Mouse (Mus musculus) embryonic fibroblast, embryonic 13.5 days (primary cell): Measurements from ENCODE around the gene Mrpl9. TPM values are rescaled to one million over a fixed set of nuclear protein-coding genes. Genes with fewer than 3 reads are reported as not detected.

Experiments
- H3K27ac ChIP-seq: 2 replicates; pipeline ENCODE4 v1.5.1; 2012; ENCODE audit warnings: low read length, control low read depth, inconsistent platforms; ENCODE audit not compliant: insufficient read depth
- H3K4me1 ChIP-seq: 2 replicates; pipeline ENCODE4 v1.6.1; 2011; ENCODE audit warnings: low read length; ENCODE audit not compliant: control insufficient read depth, insufficient read depth
- H3K4me3 ChIP-seq: 2 replicates; pipeline ENCODE4 v1.5.1; 2011; ENCODE audit warnings: mild to moderate bottlenecking, control low read depth, low read length; ENCODE audit not compliant: insufficient read depth
- CTCF ChIP-seq: IDR thresholded peaks from 2 replicates; pipeline ENCODE4 v1.5.1; 2011; ENCODE audit warnings: mild to moderate bottlenecking, control low read depth, low read length, moderate library complexity, borderline replicate concordance; ENCODE audit not compliant: insufficient read depth
- POLR2A ChIP-seq: IDR thresholded peaks from 2 replicates; pipeline ENCODE4 v1.6.1; 2011; ENCODE audit warnings: low read depth, mild to moderate bottlenecking, control low read depth, low read length, moderate library complexity
- polyA plus RNA-seq: library from polyadenylated mRNA; stranded (reverse); fragments of >200 nt; gene quantifications from 2 replicates; pipeline ENCODE4 v1.2.4, GENCODE M21; 2011; ENCODE audit warnings: low read depth; ENCODE audit not compliant: missing spikeins, insufficient read length

Gene Mrpl9
- polyA plus RNA-seq, 1 experiment = 31.1 TPM

DNA sequence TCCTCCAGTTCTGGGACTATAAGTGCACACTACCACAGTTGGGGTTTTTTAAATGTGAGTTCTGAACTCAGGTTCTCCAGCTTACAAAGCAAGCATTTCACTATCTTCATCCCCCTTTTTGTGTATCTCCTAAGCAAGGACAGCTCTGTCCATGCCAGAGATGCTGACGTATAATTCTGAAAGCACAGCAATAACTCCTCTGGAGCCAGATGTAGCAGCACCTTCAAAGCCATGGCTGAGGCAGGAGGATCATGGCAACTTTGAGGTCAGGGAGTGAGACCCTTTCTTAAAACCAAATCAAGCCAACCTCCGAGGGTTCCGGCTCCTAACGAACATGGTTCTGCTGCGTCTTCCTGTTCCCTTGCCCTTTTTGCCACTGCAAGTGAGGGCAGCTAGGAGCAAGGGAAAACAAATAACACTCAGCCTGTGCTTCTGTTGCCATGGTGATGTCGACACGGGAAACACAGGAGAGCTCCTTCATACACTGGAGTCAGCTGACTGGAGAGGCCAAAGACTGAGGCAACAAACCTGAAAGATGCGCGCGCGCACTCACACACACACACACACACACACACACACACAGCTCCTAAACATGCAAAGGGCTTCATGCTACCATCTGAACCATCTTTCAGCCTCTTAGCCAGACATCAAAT is 20.9 kb downstream of the Mrpl9 start:
- Histone ChIP-seq H3K4me3 (no peak overlapping the region), H3K4me1 (no peaks in the 10 kb centered on the region), H3K27ac (no peak overlapping the region)
- TF ChIP-seq CTCF (no peak), POLR2A (no peak)

DNA sequence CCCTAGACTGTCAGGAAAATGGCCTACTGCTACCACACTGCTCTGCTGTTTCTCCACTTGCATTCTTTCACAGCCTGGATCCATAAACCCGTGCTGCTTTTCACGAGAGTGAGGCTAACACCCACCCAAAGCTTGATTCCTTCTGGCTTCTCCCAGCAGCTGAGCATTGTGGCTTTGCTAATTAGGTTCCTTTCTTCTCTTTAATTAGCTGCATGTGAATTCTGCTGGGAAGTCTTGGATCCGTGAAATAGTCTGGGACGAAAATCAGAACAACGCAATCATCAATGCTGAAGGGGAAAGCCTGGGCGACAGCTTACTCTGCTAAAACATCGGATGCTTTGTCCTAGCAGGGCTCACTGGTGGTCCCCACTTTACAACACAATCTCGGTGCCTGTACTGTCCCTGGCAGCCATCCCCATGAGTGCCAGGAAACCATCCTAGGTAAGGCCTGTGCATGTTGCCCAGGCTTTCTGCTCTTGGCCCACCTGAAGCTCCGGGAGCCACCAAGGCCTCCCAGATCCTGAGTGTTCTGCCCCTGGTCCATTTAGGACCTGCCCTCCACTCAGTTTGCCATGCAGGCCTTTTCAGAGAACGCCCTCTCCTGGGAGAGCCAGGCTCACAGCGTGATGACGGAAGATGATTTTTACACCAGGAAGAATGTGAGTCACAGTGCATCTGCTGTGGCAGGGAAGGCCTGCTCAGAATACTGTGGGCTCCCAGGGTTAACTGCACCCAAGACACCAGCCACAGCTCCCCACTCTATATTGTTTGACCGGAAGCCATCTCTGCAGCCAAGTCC is 22.7 kb downstream of the Mrpl9 start:
- H3K27ac ChIP-seq = no peak overlapping the region

DNA sequence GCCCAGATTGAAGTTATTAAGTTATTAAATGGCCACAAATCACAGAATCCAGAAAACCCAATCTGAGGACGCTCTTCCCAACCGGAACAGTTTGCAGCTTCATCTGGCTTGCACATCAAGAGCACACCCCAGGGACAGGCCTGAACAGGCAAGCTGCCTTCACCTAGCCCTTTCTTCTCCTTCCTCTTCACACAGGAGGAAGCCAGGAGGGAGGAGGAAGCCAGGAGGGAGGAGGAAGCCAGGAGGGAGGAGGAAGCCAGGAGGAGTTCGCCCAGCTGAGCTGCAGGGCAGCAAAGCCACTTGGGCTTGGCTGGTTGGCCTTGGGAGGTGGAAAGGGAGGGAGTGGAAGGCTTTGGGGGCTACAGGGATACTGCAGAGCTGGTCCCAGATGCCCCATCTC is 25.8 kb downstream of the Mrpl9 start:
- no peak overlapping the region for H3K27ac ChIP-seq
- TF ChIP-seq CTCF (no peak), POLR2A (no peak)
- H3K4me1 ChIP-seq = peaks cover 9% of the 10 kb centered on the region; the same call in 1 of the 2 replicates
- H3K4me3 ChIP-seq = no peak overlapping the region

More for the DNA sequence above, 22.7 kb downstream of the Mrpl9 start:
- TF ChIP-seq CTCF = no peak
- TF ChIP-seq POLR2A = no peak
- Histone ChIP-seq H3K4me1 (no peaks in the 10 kb centered on the region), H3K4me3 (no peak overlapping the region)

DNA sequence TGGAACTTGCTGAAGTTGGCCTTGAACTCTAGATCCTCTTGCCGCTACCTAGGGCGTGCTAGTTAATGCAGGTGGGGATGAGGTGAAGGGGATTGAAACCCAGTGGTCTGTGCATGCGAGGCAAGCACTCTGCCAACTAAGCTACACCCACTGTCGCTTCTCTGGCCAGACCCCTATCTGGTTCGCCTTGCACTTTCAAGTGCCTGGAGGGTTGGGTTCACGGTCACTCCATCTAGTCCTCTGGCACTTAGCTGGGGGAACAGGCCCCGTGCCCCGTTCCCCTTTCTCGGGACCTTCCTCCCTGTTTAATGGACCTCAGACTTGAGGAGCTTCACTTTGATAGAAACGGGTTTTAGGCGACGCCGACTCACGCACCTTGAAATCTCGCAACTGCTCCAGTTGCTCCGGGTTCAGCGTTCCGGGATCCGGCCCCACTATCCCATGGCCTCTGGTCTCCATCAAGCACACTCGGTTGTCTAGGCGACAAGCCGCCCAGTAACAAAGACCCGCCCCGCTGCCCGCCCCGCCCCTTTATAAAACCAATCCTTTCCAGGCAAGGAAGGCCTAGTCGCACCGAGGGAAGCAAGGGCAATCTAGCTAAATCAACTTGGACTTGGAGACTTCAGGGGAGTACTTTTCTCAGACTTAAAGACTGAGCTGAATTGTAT is 29.5 kb downstream of the Mrpl9 start:
- Histone ChIP-seq H3K4me1 (peaks cover 9% of the 10 kb centered on the region; the same call in 1 of the 2 replicates), H3K4me3 (no peak overlapping the region), H3K27ac (peak overlapping the region; percentile 16; the same call in 1 of the 2 replicates)
- TF ChIP-seq CTCF = no peak
- TF ChIP-seq POLR2A = peak; percentile 37; the same call in 1 of the 2 replicates

DNA sequence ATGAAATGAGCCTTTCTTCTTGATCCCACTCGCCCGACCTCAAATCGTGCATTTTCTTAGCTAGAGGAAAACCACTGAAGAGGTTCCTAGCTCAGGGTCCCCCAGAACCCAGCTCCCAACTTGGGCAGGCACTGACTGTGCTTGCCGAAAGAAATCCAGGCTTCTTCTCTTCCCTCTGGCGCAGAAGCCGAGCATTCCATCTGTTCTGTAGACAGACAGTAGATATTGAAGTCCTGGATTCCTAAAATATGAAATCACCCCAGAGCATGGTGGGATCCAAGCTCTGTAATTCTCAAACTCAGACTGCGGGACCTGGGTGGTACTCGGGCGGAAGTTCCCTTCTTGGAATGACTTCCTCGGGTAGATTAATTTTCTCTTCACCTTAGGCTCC is 30.0 kb downstream of the Mrpl9 start:
- Histone ChIP-seq H3K27ac (peak overlapping the region; percentile 16; the same call in 1 of the 2 replicates), H3K4me1 (peaks cover 9% of the 10 kb centered on the region; the same call in 1 of the 2 replicates), H3K4me3 (no peak overlapping the region)
- TF ChIP-seq CTCF = no peak
- TF ChIP-seq POLR2A = no peak

DNA sequence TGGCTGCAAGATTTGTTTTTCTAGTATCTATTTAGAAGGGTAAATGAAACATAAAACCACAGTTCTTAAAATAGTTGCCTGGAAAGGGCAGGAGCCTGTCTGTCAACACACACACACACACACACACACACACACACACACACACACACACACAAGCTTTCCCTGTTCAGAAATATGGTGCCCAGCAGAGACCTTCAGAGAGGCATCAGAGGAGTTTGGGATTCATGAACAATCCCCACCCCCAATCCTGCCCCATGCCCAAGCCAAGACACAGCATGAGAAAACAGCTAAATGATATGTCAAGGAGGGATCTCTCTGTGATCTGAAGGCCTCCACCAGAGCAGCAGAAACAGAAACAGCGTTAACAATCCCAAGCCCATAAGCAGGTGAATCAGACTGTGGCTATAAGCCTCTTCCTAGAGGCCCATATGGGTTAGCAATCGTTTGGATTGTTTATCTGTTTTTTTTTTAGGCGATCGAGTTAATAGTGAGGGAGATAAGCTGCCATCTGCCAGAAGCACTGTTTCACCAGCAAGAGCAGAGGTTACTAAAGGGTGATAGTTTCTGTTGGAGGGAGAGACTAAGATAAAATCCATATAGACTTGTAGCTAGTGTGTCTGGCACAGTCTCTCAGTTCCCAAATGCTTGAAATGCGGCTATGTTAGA is 30.6 kb downstream of the Mrpl9 start:
- Histone ChIP-seq H3K4me3 (no peak overlapping the region), H3K27ac (no peak overlapping the region), H3K4me1 (peaks cover 9% of the 10 kb centered on the region; the same call in 1 of the 2 replicates)
- TF ChIP-seq POLR2A = no peak
- TF ChIP-seq CTCF = no peak

DNA sequence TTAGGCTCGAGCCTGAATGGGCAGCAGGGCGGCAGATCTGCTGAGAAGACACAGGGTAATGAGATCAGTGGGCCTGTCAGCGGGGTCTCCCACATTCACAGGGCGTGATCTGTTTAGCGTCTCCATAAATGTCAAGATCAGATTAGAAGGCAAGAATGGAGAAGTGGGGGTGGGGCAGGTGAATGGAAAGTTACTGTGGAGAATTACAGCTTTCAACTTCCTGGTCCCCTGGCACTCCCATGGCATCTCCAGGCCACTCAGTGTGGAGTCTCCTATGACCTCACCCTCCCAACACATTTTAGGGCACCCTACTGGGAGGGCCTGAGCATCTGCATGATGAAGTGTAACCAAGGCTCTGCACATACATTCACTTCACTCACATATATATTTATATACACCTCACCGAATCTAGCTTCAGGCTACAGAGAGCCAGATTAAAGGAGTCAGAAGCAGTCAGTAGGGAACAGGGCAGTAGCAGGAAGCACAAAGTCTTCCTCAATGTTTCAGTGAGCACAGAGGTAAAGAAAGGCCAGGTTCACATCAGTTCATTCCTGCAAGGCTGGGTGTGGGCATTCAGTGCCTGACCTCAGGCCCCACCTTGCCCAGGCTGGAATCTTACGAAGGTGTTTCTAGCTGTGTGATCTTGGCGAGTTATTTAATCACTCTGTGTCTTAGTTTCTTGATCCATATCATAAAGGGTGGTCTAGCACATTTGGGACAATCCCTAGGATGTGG is 33.4 kb downstream of the Mrpl9 start:
- Histone ChIP-seq H3K27ac (no peak overlapping the region), H3K4me3 (no peak overlapping the region), H3K4me1 (peaks cover 9% of the 10 kb centered on the region; the same call in 1 of the 2 replicates)
- no peak for TF ChIP-seq CTCF
- TF ChIP-seq POLR2A = no peak

DNA sequence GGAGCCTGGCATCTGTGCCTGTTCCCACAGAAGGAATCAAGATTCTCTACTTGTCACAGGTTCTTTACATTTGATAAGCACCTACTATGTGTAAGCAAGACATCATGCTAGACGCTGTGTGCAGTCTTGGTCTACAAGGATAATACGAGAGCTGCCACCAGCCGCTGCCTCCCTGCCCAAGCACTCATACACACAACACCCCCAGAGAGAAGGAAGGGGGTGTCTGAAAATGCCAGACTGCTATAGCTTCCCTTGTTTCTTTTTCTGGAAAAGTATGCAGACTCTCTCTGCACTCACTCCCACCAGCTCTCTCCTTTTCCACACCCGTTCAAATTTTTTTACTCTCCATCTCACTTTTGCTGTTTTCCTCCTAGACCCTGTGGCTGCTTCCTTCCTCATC is 34.3 kb downstream of the Mrpl9 start:
- Histone ChIP-seq H3K4me3 (no peak overlapping the region), H3K27ac (no peak overlapping the region), H3K4me1 (peaks cover 7% of the 10 kb centered on the region; the same call in 1 of the 2 replicates)
- TF ChIP-seq CTCF = no peak
- TF ChIP-seq POLR2A = no peak
